Mouse (Mus musculus) liver, embryonic 13.5 days (tissue): ENCODE results near the gene Lipt1. TPM values are rescaled to one million over a fixed set of nuclear protein-coding genes. Genes with fewer than 3 reads are reported as not detected.
A peak's percentile ranks its signal among the peaks of the same experiment; 100 is the strongest.

ENCODE experiments used
- ATAC-seq: fragments of 200-750 bp; cut with Nextera tagmentation; 2 replicates; pipeline ENCODE4 v1.8.0; 2017; ENCODE audit warnings: low read depth, mild to moderate bottlenecking, moderate number of reproducible peaks, moderate library complexity
- DNase-seq: peaks from one replicate; pipeline ENCODE4 v3.0.0; 2022
- H3K27ac ChIP-seq: fragments of 300-500 bp; sonication (generic); 2 replicates; pipeline ENCODE4 v1.5.1; 2015; ENCODE audit warnings: moderate library complexity, mild to moderate bottlenecking, inconsistent platforms
- H3K27me3 ChIP-seq: fragments of 300-500 bp; sonication (generic); 2 replicates; pipeline ENCODE4 v1.6.1; 2015; ENCODE audit warnings: mild to moderate bottlenecking, inconsistent platforms
- H3K36me3 ChIP-seq: fragments of 300-500 bp; sonication (generic); 2 replicates; pipeline ENCODE4 v1.6.1; 2015; ENCODE audit warnings: mild to moderate bottlenecking, inconsistent platforms
- H3K4me1 ChIP-seq: fragments of 300-500 bp; sonication (generic); replicated peaks from 2 replicates; pipeline ENCODE4 v1.6.1; 2015; ENCODE audit warnings: inconsistent platforms
- H3K4me2 ChIP-seq: fragments of 300-500 bp; sonication (generic); 2 replicates; pipeline ENCODE4 v1.6.1; 2015; ENCODE audit warnings: inconsistent platforms, mild to moderate bottlenecking, moderate library complexity
- H3K4me3 ChIP-seq: fragments of 300-500 bp; sonication (generic); replicated peaks from 2 replicates; pipeline ENCODE4 v1.5.1; 2015; ENCODE audit warnings: mild to moderate bottlenecking, inconsistent platforms
- H3K9ac ChIP-seq: fragments of 300-500 bp; sonication (generic); 2 replicates; pipeline ENCODE4 v1.6.1; 2015; ENCODE audit warnings: mild to moderate bottlenecking, inconsistent platforms
- H3K9me3 ChIP-seq: fragments of 300-500 bp; sonication (generic); replicated peaks from 2 replicates; pipeline ENCODE4 v1.6.1; 2016; ENCODE audit warnings: inconsistent platforms
- WGBS: fragments of 180-500 bp; shearing (Covaris S2); methylation state at CpG from one replicate; pipeline ENCODE4 v1.1.7; 2015; ENCODE audit not compliant: insufficient replicate concordance; 5-methylcytosine and 5-hydroxymethylcytosine counted together
- polyA plus RNA-seq: library from polyadenylated mRNA; unstranded; fragments of >200 nt; fragmentation: Nextera tagmentation; extraction: Ambion mirVana; gene quantifications from 2 replicates; pipeline ENCODE4 v1.2.1, GENCODE M21; 2015

Gene Lipt1
- polyA plus RNA-seq, result 5.4 and 6.9 TPM in 2 replicates

DNA sequence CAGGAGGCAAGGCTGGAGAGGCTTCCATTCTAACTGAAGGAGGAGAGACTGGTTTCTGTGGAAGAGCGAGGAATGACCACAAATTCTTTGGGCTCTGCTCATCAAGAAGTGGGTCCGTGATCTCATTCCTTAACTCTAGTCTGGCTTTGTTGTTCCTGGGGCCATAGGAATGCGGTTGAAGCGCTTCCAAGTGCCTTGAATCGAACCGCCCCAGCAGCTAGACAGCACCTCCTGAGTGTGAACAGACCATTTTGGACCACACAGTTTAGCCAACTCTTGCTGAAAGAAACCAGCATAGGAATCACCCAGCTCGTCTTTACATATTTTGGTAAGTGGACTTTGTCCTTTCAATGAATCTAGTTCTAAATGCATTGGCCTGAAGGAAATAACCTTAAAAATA is at the start of gene Lipt1:
TSS of gene Lipt1 (plus strand) at position 35 of the 400 bp plus-strand sequence.
- H3K27me3 ChIP-seq, result no peaks in the 10 kb centered on the region
- peaks cover 7% of the 10 kb centered on the region; the same call in 1 of the 2 replicates for H3K9me3 ChIP-seq
- H3K4me3 ChIP-seq, result peak within 1 kb of the TSS; percentile 65
- peaks cover 40% of the 10 kb centered on the region for H3K4me1 ChIP-seq
- ATAC-seq (peak; percentile 51), DNase-seq (no peak)
- peaks cover 20% of the 10 kb centered on the region for H3K36me3 ChIP-seq
- 13% methylated on average over 7 of the region's 7 CpGs for WGBS
- H3K4me2 ChIP-seq, result peak within 1 kb of the TSS; percentile 82
- peak within 1 kb of the TSS; percentile 70 for H3K9ac ChIP-seq
- H3K27ac ChIP-seq, result peak within 1 kb of the TSS; percentile 78

DNA sequence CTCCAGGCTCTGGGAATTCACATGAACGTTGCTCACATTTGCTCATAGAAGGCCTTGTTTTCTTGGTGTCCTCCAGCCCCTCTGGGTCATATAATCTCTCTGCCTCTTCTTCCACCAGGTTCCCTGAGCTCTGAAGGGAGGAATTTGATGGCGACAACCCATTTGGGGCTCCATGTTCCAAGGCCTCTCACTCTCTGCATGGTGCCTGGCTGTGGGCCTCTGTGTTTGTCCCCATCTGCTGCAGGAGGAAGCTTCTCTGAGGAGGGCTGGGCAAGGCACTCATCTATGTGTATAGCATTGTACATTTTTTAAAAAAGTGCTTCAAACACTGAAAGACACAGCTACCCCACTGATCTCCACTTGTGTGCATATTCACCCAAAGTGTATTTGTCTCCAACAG is 39.9 kb upstream of the Lipt1 start:
- Histone ChIP-seq H3K27me3 (no peaks in the 10 kb centered on the region), H3K9ac (no peak overlapping the region), H3K9me3 (no peaks in the 10 kb centered on the region), H3K27ac (no peak overlapping the region), H3K36me3 (no peaks in the 10 kb centered on the region), H3K4me1 (no peaks in the 10 kb centered on the region), H3K4me3 (no peak overlapping the region), H3K4me2 (no peak overlapping the region)
- ATAC-seq (no peak), DNase-seq (no peak)
- 65% methylated on average over 2 of the region's 2 CpGs for WGBS

GRCm38 (mm10) chr1:37846878-37847277 is 24.7 kb upstream of the Lipt1 start:
- Histone ChIP-seq H3K4me1 (no peaks in the 10 kb centered on the region), H3K4me3 (no peak overlapping the region), H3K9ac (no peak overlapping the region), H3K9me3 (no peaks in the 10 kb centered on the region), H3K27ac (no peak overlapping the region), H3K36me3 (no peaks in the 10 kb centered on the region), H3K27me3 (no peaks in the 10 kb centered on the region), H3K4me2 (no peak overlapping the region)
- 73% methylated on average over 8 of the region's 8 CpGs for WGBS
- ATAC-seq, result no peak
- no peak for DNase-seq

DNA sequence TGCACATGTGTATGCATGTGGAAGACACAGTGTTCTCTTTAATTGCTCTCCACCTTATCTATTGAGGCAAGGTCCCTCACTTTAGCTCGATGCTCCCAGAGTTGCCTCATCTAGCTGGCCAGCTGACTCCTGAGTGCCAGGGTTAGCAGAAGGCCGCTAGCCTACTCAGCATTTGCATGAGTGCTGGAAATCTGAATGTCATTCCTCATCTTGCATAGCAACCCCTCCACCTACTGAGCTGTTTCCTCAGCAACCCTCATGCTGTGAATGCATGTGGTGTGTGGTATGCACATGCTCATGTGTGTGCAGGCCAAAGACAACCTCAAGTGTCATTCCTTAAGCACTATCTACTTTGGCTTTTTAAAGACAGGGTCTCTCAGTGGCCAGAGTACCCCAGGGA is 20.8 kb upstream of the Lipt1 start:
- no peak for ATAC-seq
- Histone ChIP-seq H3K27ac (no peak overlapping the region), H3K4me2 (no peak overlapping the region), H3K27me3 (no peaks in the 10 kb centered on the region), H3K4me3 (no peak overlapping the region), H3K9ac (no peak overlapping the region), H3K36me3 (no peaks in the 10 kb centered on the region), H3K4me1 (no peaks in the 10 kb centered on the region), H3K9me3 (no peaks in the 10 kb centered on the region)
- DNase-seq, result no peak
- WGBS, result 35% methylated on average over 2 of the region's 2 CpGs

- H3K36me3 ChIP-seq, result no peaks in the 10 kb centered on the region
- peak overlapping the region; percentile 87 for H3K27ac ChIP-seq
- peak overlapping the region; percentile 69 for H3K4me3 ChIP-seq
- under 1% methylated on average over 89 of the region's 90 CpGs for WGBS
- H3K4me1 ChIP-seq, result peaks cover 31% of the 10 kb centered on the region
- peak overlapping the region; percentile 81 for H3K9ac ChIP-seq
- no peaks in the 10 kb centered on the region for H3K27me3 ChIP-seq
- DNase-seq (peak; percentile 99), ATAC-seq (peak; percentile 96)
- peak overlapping the region; percentile 92 for H3K4me2 ChIP-seq
- H3K9me3 ChIP-seq, result no peaks in the 10 kb centered on the region
Measured at GRCm38 (mm10) chr1:37864511-37865400, 6.8 kb upstream of the Lipt1 start.

DNA sequence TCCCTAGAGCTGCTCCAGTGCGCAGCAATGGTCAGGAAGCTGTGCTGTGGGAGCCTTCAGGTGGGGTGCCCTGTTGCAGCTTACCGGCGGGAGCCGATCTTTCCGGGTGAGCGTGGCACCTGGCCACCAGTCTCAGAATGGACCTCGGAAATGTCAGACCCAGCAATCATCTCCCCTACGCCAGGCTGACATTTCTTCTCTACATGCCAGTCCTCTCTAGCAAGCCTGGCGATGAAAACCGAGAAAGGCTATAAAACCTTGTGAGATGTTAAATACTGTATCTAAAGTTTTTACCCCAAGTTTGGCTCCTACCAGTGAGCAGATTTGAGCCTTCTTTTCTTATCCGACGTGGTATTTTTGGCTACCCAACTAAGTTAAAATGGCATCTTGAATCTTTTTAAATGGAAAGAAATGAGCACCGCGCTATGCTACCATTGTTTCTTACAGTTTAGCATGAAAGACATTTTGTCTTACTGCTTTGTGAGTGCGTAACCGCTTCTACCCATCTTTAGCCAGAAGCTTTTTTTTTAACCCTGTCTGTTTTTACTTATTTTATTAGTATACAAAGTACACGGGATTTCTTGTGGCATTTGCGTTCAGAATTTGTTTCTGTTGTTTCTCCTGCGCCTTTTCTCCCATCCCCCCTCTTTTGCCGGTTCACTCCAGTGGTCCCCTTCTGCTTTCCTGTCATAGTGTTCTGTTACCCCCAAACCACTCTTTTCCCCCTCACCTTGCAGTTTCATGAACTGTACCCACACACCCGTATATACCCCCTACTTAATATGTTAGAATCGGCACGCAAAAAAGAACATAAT is 5.9 kb upstream of the Lipt1 start:
- Histone ChIP-seq H3K36me3 (no peaks in the 10 kb centered on the region), H3K4me2 (peak overlapping the region; percentile 92), H3K9ac (peak overlapping the region; percentile 81), H3K27ac (peak overlapping the region; percentile 87), H3K4me1 (peaks cover 38% of the 10 kb centered on the region), H3K9me3 (no peaks in the 10 kb centered on the region), H3K4me3 (peak overlapping the region; percentile 69), H3K27me3 (no peaks in the 10 kb centered on the region)
- ATAC-seq, result no peak
- 10% methylated on average over 23 of the region's 23 CpGs for WGBS
- DNase-seq, result no peak

GRCm38 (mm10) chr1:37866286-37866685 is 5.3 kb upstream of the Lipt1 start, which contains the start of gene Tsga10:
Gene Tsga10, minus strand, starts transcription at chr1:37866429.
- DNase-seq (no peak), ATAC-seq (no peak)
- Histone ChIP-seq H3K9me3 (no peaks in the 10 kb centered on the region), H3K4me1 (peaks cover 38% of the 10 kb centered on the region), H3K36me3 (no peaks in the 10 kb centered on the region), H3K9ac (peak within 1 kb of the TSS; percentile 81), H3K4me2 (peak within 1 kb of the TSS; percentile 92), H3K4me3 (peak within 1 kb of the TSS; percentile 69), H3K27me3 (no peaks in the 10 kb centered on the region), H3K27ac (peak within 1 kb of the TSS; percentile 87)
- WGBS, result 78% methylated on average over 6 of the region's 6 CpGs

DNA sequence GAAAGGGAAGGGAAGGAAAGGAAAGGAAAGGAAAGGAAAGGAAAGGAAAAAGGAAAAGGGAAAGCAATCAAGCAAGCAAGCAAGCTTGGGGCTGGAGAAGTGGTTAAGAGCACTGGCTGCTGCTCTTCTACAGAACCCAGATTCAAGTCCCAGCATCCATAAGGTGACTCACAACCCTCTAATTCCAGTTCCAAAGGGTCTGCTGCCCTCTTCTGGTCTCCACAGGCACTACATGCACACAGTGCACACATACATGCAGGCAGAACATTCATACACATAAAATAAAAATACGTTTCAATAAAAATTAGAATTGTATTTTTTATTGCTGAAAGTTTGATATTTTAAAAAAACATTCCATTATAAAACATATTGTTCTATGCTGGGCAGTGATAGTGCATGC is 4.5 kb upstream of the Lipt1 start:
- Histone ChIP-seq H3K4me2 (no peak overlapping the region), H3K4me1 (peaks cover 44% of the 10 kb centered on the region), H3K27me3 (no peaks in the 10 kb centered on the region), H3K9me3 (no peaks in the 10 kb centered on the region), H3K36me3 (no peaks in the 10 kb centered on the region), H3K9ac (no peak overlapping the region), H3K4me3 (no peak overlapping the region), H3K27ac (no peak overlapping the region)
- ATAC-seq (no peak), DNase-seq (peak; percentile 58)
- 68% methylated on average over 1 of the region's 1 CpGs for WGBS

- Histone ChIP-seq H3K4me3 (no peak overlapping the region), H3K27me3 (no peaks in the 10 kb centered on the region), H3K27ac (no peak overlapping the region), H3K9me3 (no peaks in the 10 kb centered on the region), H3K36me3 (no peaks in the 10 kb centered on the region), H3K4me1 (peaks cover 50% of the 10 kb centered on the region), H3K9ac (no peak overlapping the region), H3K4me2 (no peak overlapping the region)
- ATAC-seq, result no peak
- no peak for DNase-seq
- 56% methylated on average over 10 of the region's 10 CpGs for WGBS
Measured at GRCm38 (mm10) chr1:37867684-37868322, 3.7 kb upstream of the Lipt1 start.

- Histone ChIP-seq H3K27me3 (no peaks in the 10 kb centered on the region), H3K9me3 (no peaks in the 10 kb centered on the region), H3K4me2 (peak overlapping the region; percentile 17; the same call in 1 of the 2 replicates), H3K36me3 (no peaks in the 10 kb centered on the region), H3K27ac (no peak overlapping the region), H3K4me3 (no peak overlapping the region), H3K9ac (no peak overlapping the region), H3K4me1 (peaks cover 58% of the 10 kb centered on the region)
- ATAC-seq (no peak), DNase-seq (no peak)
- WGBS, result 41% methylated on average over 10 of the region's 10 CpGs
Measured at GRCm38 (mm10) chr1:37868640-37869039, 2.9 kb upstream of the Lipt1 start.

GRCm38 (mm10) chr1:37869362-37869761 is 2.2 kb upstream of the Lipt1 start:
- ATAC-seq (no peak), DNase-seq (no peak)
- H3K36me3 ChIP-seq, result no peaks in the 10 kb centered on the region
- no peaks in the 10 kb centered on the region for H3K9me3 ChIP-seq
- H3K9ac ChIP-seq, result 0 out of 2 replicates have a peak overlapping the region, but pooled peaks have one; percentile 13
- WGBS, result 42% methylated on average over 2 of the region's 2 CpGs
- H3K4me3 ChIP-seq, result no peak overlapping the region
- no peaks in the 10 kb centered on the region for H3K27me3 ChIP-seq
- peak overlapping the region; percentile 29; the same call in 1 of the 2 replicates for H3K27ac ChIP-seq
- H3K4me2 ChIP-seq, result no peak overlapping the region
- peaks cover 54% of the 10 kb centered on the region for H3K4me1 ChIP-seq
